Mouse (Mus musculus) spleen, adult 2 months (tissue): ENCODE data around the gene Gale.

Experiments used
- CTCF ChIP-seq: fragments of 200-500 bp; IDR thresholded peaks from 2 replicates; pipeline ENCODE4 v1.5.1; 2011; ENCODE audit warnings: mild to moderate bottlenecking, inconsistent platforms; ENCODE audit not compliant: insufficient read depth, insufficient read length, insufficient replicate concordance; ENCODE audit errors: extremely low read depth
- POLR2A ChIP-seq: fragments of 200-500 bp; IDR thresholded peaks from 2 replicates; pipeline ENCODE4 v1.6.1; 2011; ENCODE audit warnings: low read depth, low read length, inconsistent platforms

DNA sequence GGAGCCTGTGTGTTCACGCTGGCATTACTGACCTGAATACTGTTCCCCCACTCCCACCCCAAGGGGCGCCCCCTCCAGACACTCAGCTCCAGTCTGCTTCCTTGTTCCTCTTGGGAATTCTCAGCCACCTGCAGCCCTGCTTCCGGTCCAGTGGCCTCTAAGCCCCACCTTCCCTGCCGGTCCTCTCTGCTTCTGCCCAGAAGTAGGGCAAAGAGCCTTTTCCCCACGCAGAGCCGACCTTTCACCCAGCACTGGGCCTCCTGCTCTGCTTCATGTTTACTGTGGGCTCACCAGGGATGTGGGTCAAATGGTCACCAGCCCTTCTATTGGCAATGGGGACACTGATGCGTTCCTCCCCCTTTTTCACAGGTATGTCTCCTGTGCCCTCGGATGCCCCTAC, 5.2 kb upstream of the Gale start:
- TF ChIP-seq CTCF = no peak
- TF ChIP-seq POLR2A = no peak
